Mouse (Mus musculus): ENCODE data around the gene Taok2.

GRCm38 (mm10) chr7:126815726-126816222, 68.7 kb downstream of the Taok2 start:
- TF ChIP-seq CTCF (IDR thresholded peaks at IDR 0.05; ENCODE audit: insufficient read depth, low read length), result no peak
- no peak for TF ChIP-seq POLR2A (IDR thresholded peaks at IDR 0.05; ENCODE audit: borderline replicate concordance, extremely low read depth, low read depth, low read length)

All from lung, adult 2 months (tissue).